9 mouse cellular contexts compared by ENCODE assay signal in genomic region chr1:161494343-161494742, GRCm38 (mm10). TPM values are rescaled to one million over a fixed set of nuclear protein-coding genes. Genes with fewer than 3 reads are reported as not detected.
DNase-seq lines count a peak whose midpoint lies in the region; ATAC-seq and TF ChIP-seq lines count a peak whose summit lies in the region.
"Had no signal": no experiment of that assay in that cellular context is flagged by ENCODE, and none has a peak within 500 bp of the region (broad histone marks: within the 10 kb centered on the region; RNA-seq: fewer than 3 reads in every experiment).

Gene Tnfsf18 (plus strand): TSS chr1:161494655.

- no peaks in the 10 kb centered on the region for H3K27me3 ChIP-seq in intestine, embryonic 14.5 days (replicated peaks; ENCODE audit: control insufficient read depth, insufficient read depth, low read length)
- no peaks in the 10 kb centered on the region for H3K27me3 ChIP-seq in intestine, postnatal 0 days (replicated peaks; ENCODE audit: control insufficient read depth, insufficient read depth, low read length)
- no peaks in the 10 kb centered on the region for H3K27me3 ChIP-seq in heart, embryonic 11.5 days (ENCODE audit: control insufficient read depth, insufficient read depth, low read length)

- TF ChIP-seq CTCF in intestine, postnatal 0 days (IDR thresholded peaks at IDR 0.05; ENCODE audit: low read depth) = no peak

- ATAC-seq in intestine, embryonic 14.5 days (replicated peaks; ENCODE audit: low FRiP score, low TSS enrichment, low read depth) = no peak
- no peak for ATAC-seq in intestine, postnatal 0 days
- ATAC-seq in heart, embryonic 11.5 days (replicated peaks; ENCODE audit: insufficient number of reproducible peaks, low FRiP score, low TSS enrichment) = peak; percentile 49; the same call in 1 of the 2 replicates
- no peak for ATAC-seq in monocyte, adult 5-6 weeks (replicated peaks; ENCODE audit: insufficient number of reproducible peaks, low FRiP score, low TSS enrichment, poor library complexity, severe bottlenecking)

- no peak within 1 kb of the TSS for H3K4me2 ChIP-seq in intestine, embryonic 14.5 days (ENCODE audit: low read length)
- H3K4me2 ChIP-seq in intestine, postnatal 0 days (replicated peaks; ENCODE audit: low read depth) = no peak within 1 kb of the TSS
- no peak within 1 kb of the TSS for H3K4me2 ChIP-seq in heart, embryonic 11.5 days

- no peaks in the 10 kb centered on the region for H3K9me3 ChIP-seq in intestine, embryonic 14.5 days (ENCODE audit: control insufficient read depth, low read length)
- no peaks in the 10 kb centered on the region for H3K9me3 ChIP-seq in intestine, postnatal 0 days (ENCODE audit: control insufficient read depth)
- H3K9me3 ChIP-seq in heart, embryonic 11.5 days (replicated peaks; ENCODE audit: control insufficient read depth, low read length) = no peaks in the 10 kb centered on the region
- H3K9me3 ChIP-seq: G1E had no signal

- H3K4me3 ChIP-seq in intestine, embryonic 14.5 days (ENCODE audit: low read depth, low read length) = no peak within 1 kb of the TSS
- no peak within 1 kb of the TSS for H3K4me3 ChIP-seq in intestine, postnatal 0 days (ENCODE audit: low read depth, low read length)
- H3K4me3 ChIP-seq in heart, embryonic 11.5 days (ENCODE audit: low read depth, low read length) = no peak within 1 kb of the TSS

- WGBS in intestine, embryonic 14.5 days = 30% methylated on average over 8 of the region's 8 CpGs
- 47% methylated on average over 8 of the region's 8 CpGs for WGBS in intestine, postnatal 0 days
- WGBS in heart, embryonic 11.5 days (ENCODE audit: insufficient replicate concordance) = 43% methylated on average over 8 of the region's 8 CpGs

- H3K27ac ChIP-seq in intestine, embryonic 14.5 days (ENCODE audit: low read depth) = no peak within 1 kb of the TSS
- H3K27ac ChIP-seq in intestine, postnatal 0 days (ENCODE audit: low read depth, low read length) = no peak within 1 kb of the TSS
- no peak within 1 kb of the TSS for H3K27ac ChIP-seq in heart, embryonic 11.5 days (ENCODE audit: low read depth, low read length)

- H3K4me1 ChIP-seq in intestine, embryonic 14.5 days (replicated peaks; ENCODE audit: control insufficient read depth, insufficient read depth, low read length) = 0 out of 2 replicates have a peak, but pooled peaks cover 2% of the 10 kb centered on the region
- no peaks in the 10 kb centered on the region for H3K4me1 ChIP-seq in intestine, postnatal 0 days (replicated peaks; ENCODE audit: control insufficient read depth, insufficient read depth, low read length)
- H3K4me1 ChIP-seq in heart, embryonic 11.5 days (ENCODE audit: control insufficient read depth, insufficient read depth, low read length) = 0 out of 2 replicates have a peak, but pooled peaks cover 2% of the 10 kb centered on the region

- peak; percentile 58 for DNase-seq in intestine, embryonic 14.5 days (ENCODE audit: low spot score)
- DNase-seq in adrenal gland, postnatal 25 days = peak; percentile 74
- peak; percentile 92 for DNase-seq in kidney, postnatal 10 days
- DNase-seq in mesoderm, embryonic 11.5 days (ENCODE audit: low read depth, low spot score) = peak; percentile 46
- DNase-seq in thymus, postnatal 25 days = no peak

- H3K36me3 ChIP-seq in intestine, embryonic 14.5 days (ENCODE audit: control insufficient read depth, insufficient read depth, low read length) = no peaks in the 10 kb centered on the region
- no peaks in the 10 kb centered on the region for H3K36me3 ChIP-seq in intestine, postnatal 0 days (ENCODE audit: control insufficient read depth, insufficient read depth)
- H3K36me3 ChIP-seq in heart, embryonic 11.5 days (ENCODE audit: control insufficient read depth, insufficient read depth, low read length) = no peaks in the 10 kb centered on the region
- H3K36me3 ChIP-seq: G1E had no signal

- H3K9ac ChIP-seq in intestine, embryonic 14.5 days (ENCODE audit: low read length) = no peak within 1 kb of the TSS
- no peak within 1 kb of the TSS for H3K9ac ChIP-seq in intestine, postnatal 0 days (ENCODE audit: low read depth, low read length)
- H3K9ac ChIP-seq in heart, embryonic 11.5 days (ENCODE audit: low read depth, low read length) = no peak within 1 kb of the TSS

RNA-seq across cellular contexts. Expression of gene Tnfsf18, which starts in this region (rescaled TPM):
- not detected in 2 replicates for polyA plus RNA-seq in intestine, embryonic 14.5 days (2014; fragmentation: Nextera tagmentation; extraction: Ambion mirVana)
- polyA plus RNA-seq in intestine, postnatal 0 days (2015; fragmentation: Nextera tagmentation; extraction: Ambion mirVana) = not detected in 2 replicates
- total RNA-seq in adrenal gland, postnatal 25 days (2021) = not detected in 2 replicates
- 0.11 and 0.14 TPM in 2 replicates for polyA plus RNA-seq in heart, embryonic 11.5 days (2014; fragmentation: Nextera tagmentation; extraction: Ambion mirVana)
- not detected in 3 replicates for total RNA-seq in monocyte, adult 5-6 weeks (2017)
- total RNA-seq: G1E had no signal
- polyA plus RNA-seq: G1E had no signal

Comparison
In these comparisons a context has a peak if more than half of its experiments do, and no peak if none do; other contexts are left out.
1. Peak in DNase-seq in intestine, embryonic 14.5 days; RNA of the gene not detected or under 1 TPM.
2. Peak in DNase-seq in adrenal gland, postnatal 25 days; RNA of the gene not detected or under 1 TPM.
3. Peak in ATAC-seq in heart, embryonic 11.5 days; RNA of the gene not detected or under 1 TPM.